Mouse (Mus musculus) right cerebral cortex, adult 2 months (tissue): Measurements from ENCODE around the gene Alox12.

ENCODE experiments used
- DNase-seq, 2 experiments: peaks; one replicate each; pipeline ENCODE4 v3.0.0; 2021 to 2022; ENCODE audit warnings: low spot score in 2 of 2

The Alox12 gene

DNA sequence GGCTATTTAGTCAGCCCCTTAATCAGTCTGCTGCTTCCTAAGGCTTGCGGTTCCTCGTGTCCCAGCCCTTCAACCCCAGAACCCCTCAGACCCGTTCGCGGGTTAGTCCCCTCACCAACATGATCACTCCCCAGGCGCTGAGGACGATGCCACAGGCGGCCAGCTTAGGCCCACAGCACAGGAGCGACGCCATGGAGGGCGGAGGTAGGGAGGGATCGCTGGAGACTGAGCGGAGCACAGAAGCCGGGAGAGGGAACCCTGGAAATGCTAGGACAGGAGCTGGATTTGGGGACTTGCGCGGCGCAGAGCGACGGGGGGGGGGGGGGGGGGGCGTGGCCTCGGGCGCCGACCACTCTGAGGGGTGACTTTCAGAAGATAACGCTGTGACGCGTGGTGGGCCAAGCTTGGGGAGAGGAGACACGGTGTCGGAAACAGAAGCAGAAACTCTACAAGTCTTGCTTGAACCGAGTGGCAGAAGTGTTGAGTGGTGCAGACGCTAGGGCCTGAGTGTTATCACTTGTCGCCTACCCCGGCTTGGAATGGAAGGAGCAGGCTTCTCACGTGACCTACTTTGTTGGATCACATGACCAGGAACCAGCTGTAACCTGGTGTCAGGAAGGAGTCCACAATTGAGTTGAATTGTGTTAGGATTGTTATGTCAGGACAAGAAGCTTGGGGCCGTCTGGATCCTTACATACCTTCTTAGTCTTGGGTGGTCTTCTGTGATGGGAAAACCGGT is 15.4 kb downstream of the Alox12 start, which contains the start of the genes Gm21988 and Rnasek:
Gene Gm21988 (minus strand): TSS at position 290 of the 739 bp plus-strand sequence.
Gene Rnasek (minus strand): TSS at position 302 of the 739 bp plus-strand sequence.
- peak; percentile 85 to 91 for DNase-seq

DNA sequence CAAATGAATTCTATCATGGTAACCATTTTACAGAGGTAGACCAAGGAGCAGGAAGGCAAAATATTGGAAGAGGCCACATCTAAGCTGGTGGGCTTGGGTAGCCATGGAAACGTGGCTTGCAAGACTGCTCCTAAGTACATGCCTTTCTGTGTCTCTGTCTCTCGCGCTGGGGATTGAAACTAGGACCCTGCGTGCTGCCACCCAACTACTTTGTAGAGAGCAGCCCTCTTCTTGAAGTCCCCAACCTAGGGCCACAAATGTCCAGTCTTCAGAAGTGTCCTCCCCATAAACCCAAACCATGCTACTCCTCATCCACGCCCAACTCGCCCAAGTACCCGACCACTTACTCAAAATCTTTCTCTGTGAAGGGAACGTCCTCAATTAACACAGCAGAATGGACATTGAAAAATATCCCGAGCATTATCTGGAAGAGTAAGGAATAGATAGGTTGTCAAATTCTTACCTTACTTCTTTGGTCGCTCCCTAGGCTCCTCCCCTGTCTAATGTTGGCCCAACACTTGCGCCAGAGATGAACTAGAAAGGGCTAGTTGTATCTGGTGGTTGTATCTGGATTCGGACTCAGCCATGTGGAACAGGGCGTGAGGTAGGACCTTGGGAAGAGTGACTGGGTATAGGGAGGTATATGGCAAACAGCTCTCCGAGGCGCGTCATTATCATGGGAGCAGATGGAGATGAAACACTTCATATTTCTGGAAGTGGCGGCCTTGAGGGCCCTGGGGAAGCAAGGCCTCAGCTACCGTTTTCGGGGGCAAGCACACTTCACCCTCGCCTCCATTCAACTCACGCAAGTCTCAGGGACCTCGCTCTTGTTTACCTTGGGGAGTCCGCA is 16.3 kb downstream of the Alox12 start:
- DNase-seq: no peak

DNA sequence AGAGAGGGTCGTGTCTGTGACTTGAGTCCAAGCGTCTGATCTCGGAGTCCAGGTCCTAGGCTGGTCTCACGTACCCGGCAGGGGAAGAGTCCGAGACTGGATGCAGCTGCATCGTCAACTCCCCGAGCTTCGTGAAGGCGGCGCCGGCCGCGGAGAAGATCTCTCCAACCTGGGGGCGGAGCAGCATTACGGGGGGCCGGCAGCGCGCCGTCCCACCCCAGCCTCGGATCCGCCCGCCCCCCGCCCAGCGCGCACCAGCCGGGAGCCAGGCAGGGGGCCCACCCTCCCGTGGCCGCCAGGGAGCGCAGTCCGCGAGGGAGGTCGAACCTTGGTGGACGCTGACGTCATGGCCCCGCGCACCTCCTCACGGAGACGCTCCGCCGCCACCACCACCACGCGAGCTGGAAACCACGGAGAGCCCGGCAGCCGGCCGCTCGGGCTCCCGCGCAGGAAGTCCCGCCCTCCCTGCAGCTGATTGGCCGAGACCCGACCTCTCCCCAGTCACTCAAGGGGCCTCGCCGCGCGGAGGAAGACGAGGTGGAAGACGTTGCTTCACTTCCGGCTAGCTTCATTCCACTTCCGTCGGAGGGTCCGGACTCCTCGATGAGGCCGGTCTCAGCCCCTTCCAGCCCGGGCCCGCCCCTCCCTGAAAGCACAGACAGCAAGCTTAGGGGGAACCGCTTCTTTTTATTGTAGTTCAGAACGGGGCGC is 17.5 kb downstream of the Alox12 start, which contains the start of gene 0610010K14Rik:
Gene 0610010K14Rik (minus strand): TSS at position 458 of the 711 bp plus-strand sequence.
- DNase-seq: peak; percentile 97 to 98

DNA sequence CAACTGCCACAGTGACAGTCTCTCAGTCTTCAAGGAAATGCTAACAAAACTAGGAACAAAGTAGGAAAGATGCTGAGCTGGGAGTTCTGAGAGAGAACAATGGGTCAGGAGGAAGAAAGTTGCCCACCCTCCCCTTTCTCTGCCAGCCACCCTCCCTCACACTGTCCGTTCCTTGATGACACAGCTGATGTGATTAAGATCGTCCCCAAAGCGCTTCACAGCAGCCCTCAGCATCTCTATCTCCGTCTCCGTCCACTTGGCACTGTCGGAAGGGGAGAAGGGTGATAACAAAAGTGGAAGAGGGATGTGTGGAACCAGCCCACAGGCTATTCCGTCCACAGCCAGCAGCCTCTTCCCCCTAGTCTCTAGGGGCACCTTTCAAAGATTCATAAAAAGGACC is 18.4 kb downstream of the Alox12 start:
- no peak for DNase-seq

DNA sequence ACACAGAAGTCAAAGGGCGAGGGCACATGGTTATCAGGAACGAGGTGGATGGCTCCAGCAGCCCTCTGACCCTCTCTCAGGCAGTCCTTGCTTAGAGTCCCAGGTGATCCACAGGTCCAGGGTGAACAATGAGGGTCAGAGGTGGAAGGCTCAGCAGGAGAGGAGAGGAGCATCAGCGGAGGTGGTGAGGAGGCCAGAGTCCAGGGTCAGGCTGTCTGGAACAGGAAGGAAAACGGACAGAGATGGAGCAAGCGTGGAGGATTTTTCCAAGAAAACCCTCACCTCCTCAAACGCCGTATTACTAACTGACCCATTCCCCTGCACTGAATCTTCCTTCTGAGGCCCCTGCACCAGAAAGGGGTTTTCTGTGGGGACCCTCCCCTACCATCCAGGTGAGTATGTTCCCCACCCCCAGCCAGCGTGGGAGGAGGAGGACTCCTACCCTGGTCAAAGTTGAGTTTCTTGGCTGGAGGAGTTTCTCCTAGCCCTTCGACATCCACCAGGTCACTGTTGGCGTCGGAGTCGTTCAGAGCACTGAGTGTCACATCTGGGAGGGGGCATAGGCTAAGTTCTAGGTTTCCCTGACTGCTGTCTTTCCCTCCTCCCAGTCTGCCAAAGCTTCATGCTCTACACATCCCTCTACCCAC is 19.8 kb downstream of the Alox12 start:
- DNase-seq: no peak

DNA sequence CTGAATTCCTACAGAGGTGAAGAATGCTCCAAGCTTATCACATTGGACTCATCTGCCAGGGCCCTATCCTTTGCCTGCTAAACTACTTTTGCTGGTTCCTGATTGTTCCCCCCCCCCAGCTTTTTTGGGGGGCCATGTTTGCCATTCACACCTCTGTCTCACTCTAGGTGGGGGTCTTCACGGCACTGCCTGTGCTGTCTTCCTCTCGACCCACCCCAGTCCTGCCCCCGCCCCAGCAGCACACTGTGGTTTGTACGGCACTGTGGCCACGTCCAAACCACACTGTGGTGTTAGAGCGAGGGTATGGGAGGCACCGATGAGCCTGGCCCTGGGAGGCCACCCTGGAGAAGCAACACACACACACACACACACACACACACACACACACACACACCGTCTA is 20.7 kb downstream of the Alox12 start:
- DNase-seq: no peak

DNA sequence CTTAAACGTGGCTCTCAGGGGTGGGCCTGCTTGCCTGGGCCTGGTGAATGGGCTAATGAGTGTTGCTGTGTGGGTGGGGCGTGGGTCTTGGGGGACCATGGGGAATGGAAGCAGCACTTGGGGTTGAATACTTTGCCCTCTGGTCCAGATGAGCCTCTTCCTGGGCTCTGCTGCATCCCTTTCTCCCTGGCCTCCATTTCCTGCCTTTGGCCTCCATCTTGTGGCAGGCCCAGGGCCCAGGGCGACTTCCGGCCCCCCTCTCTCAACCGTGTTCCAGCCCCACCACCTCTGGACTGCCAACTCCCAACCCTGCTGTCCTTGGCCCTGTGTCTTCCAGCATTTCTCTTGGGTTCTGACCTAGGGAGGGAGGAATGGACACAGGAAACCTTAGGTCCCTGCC is 21.1 kb downstream of the Alox12 start:
- no peak for DNase-seq

DNA sequence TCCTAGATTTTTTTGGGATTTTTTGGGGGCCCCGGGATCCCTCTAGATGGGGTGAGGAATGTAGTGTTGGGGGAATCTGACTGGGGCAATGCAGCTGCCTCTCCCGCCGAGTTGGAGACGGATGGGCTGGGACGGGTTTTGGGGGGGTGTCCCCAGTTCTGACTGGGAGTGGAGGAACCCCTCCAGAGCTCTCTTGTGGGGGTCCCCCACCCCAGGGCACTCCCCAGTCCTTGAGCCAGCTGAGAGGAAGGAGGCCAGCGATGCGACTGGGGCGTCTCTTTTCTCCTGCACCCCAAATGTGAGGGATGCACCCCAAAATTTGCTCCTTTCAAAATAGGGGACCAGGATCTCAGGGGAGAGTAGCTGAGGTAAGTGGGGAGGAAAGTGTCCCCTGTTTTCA is 22.1 kb downstream of the Alox12 start:
- no peak for DNase-seq

DNA sequence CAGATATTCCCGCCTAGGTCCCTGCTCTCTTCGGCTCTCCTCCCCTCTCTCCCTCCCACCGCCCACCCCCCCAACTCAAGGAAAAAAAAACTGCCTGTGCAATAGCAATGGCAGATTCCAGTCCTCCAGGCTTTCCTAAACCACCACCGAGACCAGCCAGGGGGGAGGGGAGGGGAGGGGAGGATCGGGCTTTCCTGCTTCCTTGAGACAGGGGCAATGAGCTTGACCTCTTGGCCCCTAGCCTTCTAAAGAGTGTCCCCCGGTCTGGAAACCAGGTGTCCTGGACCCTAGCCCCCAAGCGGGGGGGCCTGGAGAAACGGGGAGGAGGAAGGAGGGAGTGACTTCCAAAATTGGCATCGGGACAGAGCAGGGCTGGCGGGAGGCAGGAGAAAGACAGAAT is 22.6 kb downstream of the Alox12 start:
- no peak for DNase-seq

DNA sequence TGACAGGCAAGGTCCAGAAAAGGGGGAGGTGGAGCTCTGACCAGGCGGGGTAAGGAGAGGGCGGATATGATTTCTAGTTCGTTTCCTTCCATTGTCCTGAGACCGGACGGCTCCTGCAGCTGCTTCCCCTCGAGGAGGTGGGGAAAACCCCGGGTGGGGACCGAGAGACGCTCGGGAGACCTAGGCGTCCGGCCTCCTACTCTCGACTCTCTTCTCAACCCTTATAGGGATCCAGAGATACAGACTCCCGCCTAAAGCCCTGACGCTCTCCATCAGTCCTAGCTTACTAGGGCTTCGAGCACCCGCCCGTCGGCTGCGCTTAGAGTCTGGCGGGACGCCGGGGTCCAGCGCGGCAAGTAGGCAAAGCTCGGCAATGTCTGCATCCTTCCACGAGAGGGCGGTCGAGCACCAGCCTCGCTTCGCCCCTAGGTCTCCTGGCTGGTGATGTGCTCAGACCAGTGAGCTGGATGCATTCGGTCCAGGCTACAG is 24.9 kb downstream of the Alox12 start:
- peak in 1 of 2 experiments; percentile 76 for DNase-seq

DNA sequence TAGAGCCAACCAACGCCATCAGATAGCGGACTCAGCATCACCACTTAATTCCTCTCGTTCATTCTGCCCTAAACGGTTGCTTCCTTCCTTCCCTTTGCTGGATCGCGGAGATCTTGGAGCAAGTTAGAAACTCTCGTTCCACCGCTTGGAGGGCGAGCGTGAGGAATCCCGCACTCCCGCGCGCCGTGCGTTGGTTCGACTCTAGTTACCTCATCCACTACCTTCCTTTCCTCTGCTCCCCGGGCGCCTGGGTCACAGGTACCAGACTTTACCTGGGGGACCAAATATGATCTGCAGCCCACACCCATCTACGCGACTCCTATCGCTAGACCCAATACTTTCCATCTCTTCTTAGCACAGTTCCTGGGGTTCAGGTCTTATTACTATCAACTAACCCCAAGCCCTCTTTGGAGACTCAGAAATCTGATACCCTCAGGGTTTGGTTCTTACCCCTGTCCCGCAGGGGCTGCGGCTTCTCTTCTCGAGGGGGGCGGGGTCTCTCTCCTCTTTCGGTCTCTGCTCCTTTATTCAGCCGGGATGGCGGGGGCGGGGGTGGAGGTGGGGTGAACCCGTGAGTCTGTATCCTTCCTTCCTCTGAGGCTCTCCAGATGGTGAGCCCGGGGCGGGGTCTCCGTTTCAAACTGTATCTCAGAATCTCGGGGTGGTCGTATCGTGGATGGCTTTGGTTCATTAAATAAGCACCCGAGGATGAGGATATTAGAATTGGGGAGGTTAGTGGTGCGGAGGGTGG is 25.7 kb downstream of the Alox12 start, which contains the start of gene Bcl6b:
Gene Bcl6b (minus strand): TSS at position 539 of the 751 bp plus-strand sequence.
- no peak for DNase-seq

DNA sequence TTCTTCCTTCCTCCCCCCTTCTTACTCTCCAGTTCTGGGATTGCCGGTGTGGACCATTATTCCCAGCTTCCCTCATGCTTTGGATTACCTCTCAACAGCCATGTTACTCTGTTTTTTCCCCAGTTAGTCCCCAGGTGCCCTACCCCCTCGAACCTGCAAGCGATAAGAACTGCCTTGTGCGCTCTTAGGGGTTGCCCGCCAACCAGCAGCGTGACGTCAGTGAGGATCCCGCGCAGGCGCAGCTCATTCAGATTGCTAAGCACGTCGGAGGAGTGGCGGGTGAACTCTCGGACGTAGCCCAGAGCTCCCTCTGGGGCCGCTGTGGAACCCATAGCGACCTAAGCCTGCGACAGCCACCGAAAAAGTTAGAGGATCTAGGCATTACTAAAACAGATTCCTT is 26.3 kb downstream of the Alox12 start:
- peak; percentile 74 to 79 for DNase-seq

DNA sequence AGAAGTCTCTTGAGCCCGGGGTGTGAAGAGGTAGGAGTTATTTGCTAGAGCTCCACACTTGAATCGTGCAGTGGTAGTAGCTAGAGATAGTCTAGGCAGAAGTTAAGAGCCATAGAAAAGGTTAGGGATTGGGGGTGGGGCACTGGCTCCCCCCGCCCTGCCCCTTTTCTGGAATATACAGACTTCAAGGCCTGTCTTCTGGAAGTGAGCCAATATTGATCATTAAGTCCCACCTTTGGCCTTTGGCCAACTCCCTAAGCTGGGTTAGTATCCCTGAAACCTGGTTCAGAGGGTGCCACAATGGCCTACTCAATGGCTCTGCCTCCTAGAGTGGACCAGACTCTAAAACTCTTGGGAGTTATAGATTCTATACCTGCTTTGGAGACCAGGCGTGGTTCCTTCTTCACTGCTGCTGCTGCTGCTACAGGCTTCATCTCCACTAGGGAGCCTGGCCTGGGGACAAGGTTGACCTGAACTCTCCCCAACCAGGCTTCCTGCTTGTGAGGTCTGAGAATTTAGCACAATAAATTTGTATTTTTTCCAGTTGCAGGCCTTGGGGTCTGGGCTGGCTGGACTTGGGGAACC is 27.4 kb downstream of the Alox12 start:
- DNase-seq: no peak

DNA sequence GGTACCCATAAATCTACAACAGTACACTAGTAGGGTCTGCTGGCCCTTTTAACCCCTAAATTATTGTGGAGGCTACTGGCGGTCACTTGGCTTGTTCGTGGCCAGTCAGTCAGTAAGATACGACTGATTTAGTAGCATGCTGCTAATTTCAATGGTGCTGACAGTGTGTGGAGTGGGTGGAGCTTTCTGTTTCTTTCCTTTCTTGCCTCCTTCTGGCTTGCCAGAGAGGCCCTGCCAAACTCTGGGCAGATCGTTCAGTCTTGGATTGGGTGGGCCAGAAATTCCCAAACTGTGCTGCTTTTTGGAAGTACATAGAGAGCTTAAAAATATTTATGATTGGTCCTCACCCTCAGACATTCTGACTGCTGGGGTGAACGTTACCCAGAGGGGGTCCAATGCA is 28.0 kb downstream of the Alox12 start:
- no peak for DNase-seq

DNA sequence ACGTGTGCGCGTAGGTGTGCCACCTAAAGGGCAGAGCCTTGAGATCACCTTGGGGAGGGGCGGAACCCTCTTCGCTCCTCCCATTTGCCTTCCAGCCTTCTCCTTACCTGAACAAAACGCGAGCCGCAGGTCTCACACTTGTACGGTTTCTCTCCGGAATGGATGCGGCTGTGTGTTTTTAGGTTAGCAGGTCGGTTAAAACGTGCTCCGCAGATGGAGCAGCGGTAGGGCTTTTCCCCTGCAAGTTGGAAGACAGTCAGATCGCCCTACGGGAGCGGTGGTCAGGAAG is 28.6 kb downstream of the Alox12 start:
- DNase-seq: no peak

DNA sequence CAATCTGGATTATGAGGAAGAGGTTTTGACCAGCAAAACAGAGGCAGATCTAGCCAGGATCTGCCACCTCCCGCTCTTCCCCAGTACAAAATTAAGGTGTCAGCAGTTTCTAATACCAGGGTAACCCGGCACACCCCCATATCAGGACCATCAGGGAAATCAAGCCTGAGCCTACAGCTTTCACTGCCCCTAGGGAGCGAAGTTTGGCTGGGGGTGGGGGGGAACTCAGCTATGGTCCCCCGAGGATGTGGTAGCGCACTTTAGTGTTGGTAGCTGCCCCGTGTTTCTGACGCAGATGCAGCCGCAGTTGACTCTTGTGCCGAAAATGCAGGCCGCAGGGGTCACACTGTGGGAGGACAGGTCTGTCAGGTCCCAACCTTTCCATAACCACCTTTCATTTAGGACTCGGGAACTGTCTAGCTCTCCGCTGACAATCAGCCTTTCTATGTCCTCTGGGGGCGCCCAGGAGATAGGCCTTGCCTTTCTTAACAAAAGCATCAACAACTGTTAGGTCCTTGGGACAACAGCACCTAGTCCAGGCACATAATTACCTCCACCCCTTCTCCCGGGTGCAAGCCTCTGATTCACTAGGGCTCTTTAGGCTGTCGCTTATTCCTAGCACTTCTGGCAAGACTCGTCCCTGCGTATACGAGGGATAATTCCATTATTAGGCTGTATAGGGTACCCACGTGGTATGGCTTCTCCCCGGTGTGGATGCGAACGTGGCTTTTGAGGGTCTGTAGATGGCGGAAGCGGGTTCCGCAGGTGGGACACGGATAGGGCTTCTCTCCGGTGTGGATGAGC is 29.2 kb downstream of the Alox12 start:
- no peak for DNase-seq

DNA sequence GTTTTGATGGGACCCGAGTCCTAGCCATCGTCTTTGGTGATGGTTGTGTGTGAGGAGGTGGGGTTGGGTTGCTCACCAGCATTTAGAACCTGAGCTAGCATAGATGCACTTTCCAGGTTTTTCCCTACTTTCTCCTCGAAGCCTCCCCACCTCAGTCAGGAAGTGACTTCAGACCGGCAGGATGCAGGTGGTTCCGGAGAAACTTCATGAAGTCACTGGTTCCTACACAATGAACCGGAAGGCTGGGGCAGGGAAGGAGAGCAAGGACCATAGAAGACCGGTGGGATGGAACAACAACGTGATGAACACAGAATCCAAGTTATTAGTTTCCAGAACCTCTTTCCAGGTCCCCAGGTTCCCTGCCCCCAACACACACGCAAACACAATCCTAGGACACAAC is 31.4 kb downstream of the Alox12 start:
- DNase-seq: no peak

DNA sequence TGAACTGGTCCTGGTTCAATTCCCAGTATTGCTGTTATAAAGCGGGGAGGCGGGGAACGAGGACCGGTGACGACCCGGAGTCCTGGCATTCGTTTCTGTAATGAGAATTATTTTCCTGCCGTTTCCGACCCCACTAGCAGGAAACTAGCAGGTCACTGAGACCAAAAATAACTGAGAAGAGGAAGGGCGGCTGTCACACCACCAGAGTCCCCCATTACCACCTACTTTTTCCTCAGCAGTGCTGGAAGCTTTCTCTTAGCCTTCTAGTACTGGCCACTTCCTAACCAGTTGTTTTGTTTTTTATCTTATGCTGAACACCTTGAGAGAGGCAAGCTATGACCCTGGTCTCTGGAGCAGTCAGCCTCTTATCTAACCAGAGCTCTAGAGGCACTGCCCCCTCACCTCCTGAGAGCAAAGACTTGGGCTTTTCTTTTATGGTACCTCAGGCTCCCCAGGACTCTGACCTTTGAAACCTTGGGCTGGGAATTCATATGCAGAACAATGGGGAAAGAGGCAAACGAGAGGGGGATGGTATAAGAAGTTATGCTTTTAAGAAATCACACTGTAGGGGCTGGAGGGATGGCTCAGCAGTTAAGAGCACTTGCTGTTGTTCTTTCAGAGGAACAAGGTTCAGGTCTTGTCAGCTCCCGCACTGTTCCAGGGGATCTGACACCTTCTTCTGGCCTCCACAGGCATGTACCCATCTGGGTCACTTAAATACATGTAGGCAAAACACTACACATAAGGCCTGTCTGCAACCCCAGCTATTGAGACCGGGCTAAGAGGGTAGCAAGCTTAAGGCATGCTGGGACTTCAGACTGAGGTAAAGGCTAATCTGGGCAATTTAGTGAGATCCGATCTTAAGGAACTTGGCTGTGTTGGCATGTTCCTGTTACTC is 33.3 kb downstream of the Alox12 start:
- no peak for DNase-seq
